Mouse (Mus musculus) kidney, adult 2 months (tissue): ENCODE results near the gene Gadl1.

Source experiments
- CTCF ChIP-seq: fragments of 200-500 bp; conservative IDR thresholded peaks from 2 replicates; pipeline ENCODE4 v1.5.1; 2011; ENCODE audit warnings: low read depth, mild to moderate bottlenecking, control low read depth, low read length, moderate library complexity, mixed read lengths; ENCODE audit not compliant: insufficient read depth, insufficient read length
- POLR2A ChIP-seq: fragments of 200-500 bp; IDR thresholded peaks from one replicate; pipeline ENCODE4 v1.6.1; 2011; ENCODE audit warnings: low read depth, low read length, control low read depth

GRCm38 (mm10) chr9:116118332-116118872 is 209.1 kb downstream of the Gadl1 start:
- TF ChIP-seq CTCF (no peak), POLR2A (no peak)
